Mouse (Mus musculus) heart, embryonic 12.5 days (tissue): ENCODE measurements around the gene Tcf20. TPM values are rescaled to one million over a fixed set of nuclear protein-coding genes. Genes with fewer than 3 reads are reported as not detected.

Source experiments
- ATAC-seq: fragments of 200-750 bp; cut with Nextera tagmentation; 2 replicates; pipeline ENCODE4 v1.8.0; 2017; ENCODE audit warnings: moderate TSS enrichment, moderate library complexity; ENCODE audit not compliant: insufficient number of reproducible peaks, low FRiP score
- H3K27ac ChIP-seq: fragments of 300-500 bp; sonication (generic); 2 replicates; pipeline ENCODE4 v1.5.1; 2016; ENCODE audit warnings: mild to moderate bottlenecking, moderate library complexity; ENCODE audit not compliant: poor library complexity, severe bottlenecking
- H3K27me3 ChIP-seq: fragments of 300-500 bp; sonication (generic); replicated peaks from 2 replicates; pipeline ENCODE4 v1.6.1; 2016; ENCODE audit warnings: mild to moderate bottlenecking, moderate library complexity
- H3K36me3 ChIP-seq: fragments of 300-500 bp; sonication (generic); 2 replicates; pipeline ENCODE4 v1.6.1; 2016; ENCODE audit warnings: mild to moderate bottlenecking, moderate library complexity
- H3K4me1 ChIP-seq: fragments of 300-500 bp; sonication (generic); replicated peaks from 2 replicates; pipeline ENCODE4 v1.6.1; 2016; ENCODE audit warnings: mild to moderate bottlenecking
- H3K4me2 ChIP-seq: fragments of 300-500 bp; sonication (generic); 2 replicates; pipeline ENCODE4 v1.6.1; 2016; ENCODE audit warnings: mild to moderate bottlenecking, moderate library complexity
- H3K4me3 ChIP-seq: fragments of 300-500 bp; sonication (generic); 2 replicates; pipeline ENCODE4 v1.5.1; 2016; ENCODE audit warnings: mild to moderate bottlenecking
- H3K9ac ChIP-seq: fragments of 300-500 bp; sonication (generic); 2 replicates; pipeline ENCODE4 v1.6.1; 2016; ENCODE audit warnings: mild to moderate bottlenecking, moderate library complexity
- H3K9me3 ChIP-seq: fragments of 300-500 bp; sonication (generic); replicated peaks from 2 replicates; pipeline ENCODE4 v1.6.1; 2016; ENCODE audit warnings: mild to moderate bottlenecking, moderate library complexity
- WGBS: fragments of 180-500 bp; shearing (Covaris S2); methylation state at CpG from one replicate; pipeline ENCODE4 v1.1.7; 2016; 5-methylcytosine and 5-hydroxymethylcytosine counted together
- polyA plus RNA-seq: library from polyadenylated mRNA; unstranded; fragments of >200 nt; fragmentation: Nextera tagmentation; extraction: Ambion mirVana; gene quantifications from 2 replicates; pipeline ENCODE4 v1.2.1, GENCODE M21; 2016

Tcf20 gene
- polyA plus RNA-seq, 1 experiment from 2014 or later = 5.4 TPM

GRCm38 (mm10) chr15:82908521-82908920 is 79.2 kb downstream of the Tcf20 start:
- Histone ChIP-seq H3K36me3 (no peaks in the 10 kb centered on the region), H3K4me3 (no peak overlapping the region), H3K9me3 (no peaks in the 10 kb centered on the region), H3K27me3 (peaks cover 45% of the 10 kb centered on the region), H3K4me1 (peaks cover 36% of the 10 kb centered on the region), H3K4me2 (no peak overlapping the region), H3K27ac (no peak overlapping the region), H3K9ac (no peak overlapping the region)
- WGBS = 31% methylated on average over 2 of the region's 2 CpGs
- no peak for ATAC-seq

GRCm38 (mm10) chr15:82907306-82907705 is 80.4 kb downstream of the Tcf20 start:
- 87% methylated on average over 5 of the region's 5 CpGs for WGBS
- Histone ChIP-seq H3K9me3 (no peaks in the 10 kb centered on the region), H3K27ac (no peak overlapping the region), H3K27me3 (peaks cover 33% of the 10 kb centered on the region), H3K9ac (no peak overlapping the region), H3K36me3 (no peaks in the 10 kb centered on the region), H3K4me1 (peaks cover 32% of the 10 kb centered on the region), H3K4me2 (no peak overlapping the region), H3K4me3 (no peak overlapping the region)
- no peak for ATAC-seq

- peaks cover 31% of the 10 kb centered on the region for H3K4me1 ChIP-seq
- 0 out of 2 replicates have a peak, but pooled peaks have one; percentile 27 for ATAC-seq
- no peak overlapping the region for H3K4me3 ChIP-seq
- no peak overlapping the region for H3K4me2 ChIP-seq
- H3K9me3 ChIP-seq = no peaks in the 10 kb centered on the region
- H3K27ac ChIP-seq = 0 out of 2 replicates have a peak overlapping the region, but pooled peaks have one; percentile 21
- H3K36me3 ChIP-seq = no peaks in the 10 kb centered on the region
- WGBS = 36% methylated on average over 7 of the region's 7 CpGs
- peaks cover 26% of the 10 kb centered on the region for H3K27me3 ChIP-seq
- H3K9ac ChIP-seq = no peak overlapping the region
Observed at GRCm38 (mm10) chr15:82906574-82907061, 81.1 kb downstream of the Tcf20 start.

- H3K4me1 ChIP-seq = peaks cover 35% of the 10 kb centered on the region
- ATAC-seq = no peak
- H3K4me2 ChIP-seq = no peak overlapping the region
- no peak overlapping the region for H3K27ac ChIP-seq
- H3K4me3 ChIP-seq = no peak overlapping the region
- H3K36me3 ChIP-seq = no peaks in the 10 kb centered on the region
- WGBS = 74% methylated on average over 8 of the region's 8 CpGs
- no peaks in the 10 kb centered on the region for H3K9me3 ChIP-seq
- H3K9ac ChIP-seq = no peak overlapping the region
- H3K27me3 ChIP-seq = peaks cover 18% of the 10 kb centered on the region
Observed at GRCm38 (mm10) chr15:82905431-82906395, 82.0 kb downstream of the Tcf20 start.

GRCm38 (mm10) chr15:82904526-82904925 is 83.1 kb downstream of the Tcf20 start:
- no peaks in the 10 kb centered on the region for H3K36me3 ChIP-seq
- H3K9me3 ChIP-seq = no peaks in the 10 kb centered on the region
- no peak overlapping the region for H3K4me3 ChIP-seq
- H3K27ac ChIP-seq = no peak overlapping the region
- H3K9ac ChIP-seq = no peak overlapping the region
- H3K4me1 ChIP-seq = peaks cover 44% of the 10 kb centered on the region
- H3K27me3 ChIP-seq = peaks cover 6% of the 10 kb centered on the region
- 43% methylated on average over 7 of the region's 7 CpGs for WGBS
- H3K4me2 ChIP-seq = no peak overlapping the region
- ATAC-seq = no peak

GRCm38 (mm10) chr15:82902521-82902920 is 85.2 kb downstream of the Tcf20 start:
- Histone ChIP-seq H3K4me1 (peaks cover 55% of the 10 kb centered on the region), H3K27me3 (no peaks in the 10 kb centered on the region; the same call in 1 of the 2 replicates), H3K27ac (no peak overlapping the region), H3K4me2 (no peak overlapping the region), H3K4me3 (no peak overlapping the region), H3K9ac (no peak overlapping the region), H3K9me3 (no peaks in the 10 kb centered on the region), H3K36me3 (no peaks in the 10 kb centered on the region)
- ATAC-seq = no peak
- WGBS = 50% methylated on average over 4 of the region's 4 CpGs

- Histone ChIP-seq H3K4me2 (no peak overlapping the region), H3K4me1 (peaks cover 48% of the 10 kb centered on the region), H3K9ac (0 out of 2 replicates have a peak overlapping the region, but pooled peaks have one; percentile 15), H3K36me3 (no peaks in the 10 kb centered on the region), H3K9me3 (no peaks in the 10 kb centered on the region), H3K27me3 (no peaks in the 10 kb centered on the region; the same call in 1 of the 2 replicates), H3K4me3 (no peak overlapping the region), H3K27ac (no peak overlapping the region)
- no peak for ATAC-seq
- WGBS = 19% methylated on average over 6 of the region's 6 CpGs
Observed at GRCm38 (mm10) chr15:82901306-82901705, 86.4 kb downstream of the Tcf20 start.

- no peaks in the 10 kb centered on the region for H3K9me3 ChIP-seq
- WGBS = 35% methylated on average over 3 of the region's 3 CpGs
Observed at GRCm38 (mm10) chr15:82900331-82900730, 87.3 kb downstream of the Tcf20 start.

GRCm38 (mm10) chr15:82899676-82900301 is 87.9 kb downstream of the Tcf20 start:
- Histone ChIP-seq H3K9ac (peak overlapping the region; percentile 94), H3K36me3 (no peaks in the 10 kb centered on the region), H3K27ac (peak overlapping the region; percentile 93), H3K9me3 (no peaks in the 10 kb centered on the region), H3K27me3 (no peaks in the 10 kb centered on the region; the same call in 1 of the 2 replicates), H3K4me3 (peak overlapping the region; percentile 96), H3K4me2 (peak overlapping the region; percentile 93), H3K4me1 (peaks cover 44% of the 10 kb centered on the region)
- WGBS = 2% methylated on average over 38 of the region's 56 CpGs
- ATAC-seq = peak; percentile 93

More at GRCm38 (mm10) chr15:82900331-82900730, 87.3 kb downstream of the Tcf20 start:
- H3K4me3 ChIP-seq = peak overlapping the region; percentile 96
- ATAC-seq = no peak
- H3K27me3 ChIP-seq = no peaks in the 10 kb centered on the region; the same call in 1 of the 2 replicates
- H3K36me3 ChIP-seq = no peaks in the 10 kb centered on the region
- H3K4me2 ChIP-seq = peak overlapping the region; percentile 93
- no peak overlapping the region for H3K27ac ChIP-seq
- peak overlapping the region; percentile 94 for H3K9ac ChIP-seq
- peaks cover 44% of the 10 kb centered on the region for H3K4me1 ChIP-seq

- Histone ChIP-seq H3K9ac (peak overlapping the region; percentile 94), H3K4me2 (peak overlapping the region; percentile 93), H3K4me1 (peaks cover 44% of the 10 kb centered on the region), H3K4me3 (peak overlapping the region; percentile 96), H3K27me3 (no peaks in the 10 kb centered on the region), H3K27ac (peak overlapping the region; percentile 93), H3K9me3 (no peaks in the 10 kb centered on the region), H3K36me3 (no peaks in the 10 kb centered on the region)
- under 1% methylated on average over 95 of the region's 98 CpGs for WGBS
- ATAC-seq = peak; percentile 76
Observed at GRCm38 (mm10) chr15:82898740-82899675, 88.7 kb downstream of the Tcf20 start.
